Mouse (Mus musculus) T-cell, adult 2 months (primary cell): Measurements from ENCODE around the gene Mob3b.
"Not testable (repeated sequence)": the region's sequence is repeated elsewhere in the genome, so short reads cannot be mapped to it uniquely, and the experiment has no call there.

Experiments used
- DNase-seq: peaks from one replicate; pipeline ENCODE4 v3.0.0; 2022; ENCODE audit warnings: low spot score

Gene Mob3b

GRCm38 (mm10) chr4:34966336-34966957, 190.8 kb downstream of the Mob3b start:
- DNase-seq, result no peak

- no peak for DNase-seq
Measured at GRCm38 (mm10) chr4:34964906-34965305, 192.4 kb downstream of the Mob3b start.

DNA sequence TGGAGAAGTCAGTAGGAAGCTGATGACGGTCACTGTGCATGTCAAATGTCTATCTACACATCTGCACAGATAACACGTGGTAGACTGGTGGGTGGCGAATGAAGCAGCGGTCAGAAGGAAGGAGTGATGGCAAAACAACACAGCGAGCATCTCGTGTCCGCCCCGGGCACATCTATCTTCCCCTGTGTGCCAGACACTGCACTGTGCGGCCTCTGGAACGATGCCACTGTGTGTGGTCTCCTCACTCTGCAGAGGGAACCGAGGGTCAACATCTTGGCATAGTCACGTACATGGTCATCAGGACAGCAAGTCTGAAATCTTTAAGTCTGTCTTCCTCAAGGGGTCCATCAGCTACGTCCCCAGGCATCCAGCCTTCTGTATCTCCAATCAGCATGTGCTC, 193.3 kb downstream of the Mob3b start:
- DNase-seq, result no peak

DNA sequence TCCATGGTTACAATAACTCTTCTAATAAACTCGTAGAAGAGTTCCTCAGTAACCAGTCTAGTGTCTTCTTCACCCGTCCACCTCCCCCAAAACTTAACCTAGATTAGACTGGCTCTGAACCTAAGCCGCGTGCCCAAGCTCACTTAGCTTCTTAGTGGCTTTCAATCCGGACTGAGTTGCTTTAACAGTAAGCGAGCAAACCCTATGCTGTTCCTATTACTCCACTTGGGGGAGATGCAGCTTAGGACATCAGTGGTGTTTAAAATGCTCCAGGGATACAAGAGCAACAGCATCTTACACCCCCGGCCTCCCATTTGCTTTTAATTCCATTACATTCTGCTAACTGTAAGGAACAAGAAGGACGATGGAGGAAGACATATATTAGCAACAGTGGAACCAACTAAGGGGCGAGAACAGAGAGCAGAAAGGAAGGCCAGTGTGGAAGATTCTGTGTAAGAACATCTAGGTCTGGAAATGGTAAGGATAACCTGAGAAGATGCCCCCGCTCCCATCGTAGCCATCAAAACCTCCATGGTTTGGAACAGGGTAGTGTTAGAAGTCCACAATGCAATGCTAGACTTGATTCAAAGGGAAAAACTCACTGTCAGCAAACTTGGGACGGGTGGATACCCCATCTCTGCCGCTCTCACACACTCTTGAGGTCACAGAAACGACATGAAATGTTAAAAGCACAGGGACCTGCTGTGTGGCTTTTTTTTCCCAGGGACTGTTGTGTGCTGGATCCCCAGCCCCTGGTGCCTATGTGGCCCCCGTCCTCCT, 196.3 kb downstream of the Mob3b start:
- no peak for DNase-seq

DNA sequence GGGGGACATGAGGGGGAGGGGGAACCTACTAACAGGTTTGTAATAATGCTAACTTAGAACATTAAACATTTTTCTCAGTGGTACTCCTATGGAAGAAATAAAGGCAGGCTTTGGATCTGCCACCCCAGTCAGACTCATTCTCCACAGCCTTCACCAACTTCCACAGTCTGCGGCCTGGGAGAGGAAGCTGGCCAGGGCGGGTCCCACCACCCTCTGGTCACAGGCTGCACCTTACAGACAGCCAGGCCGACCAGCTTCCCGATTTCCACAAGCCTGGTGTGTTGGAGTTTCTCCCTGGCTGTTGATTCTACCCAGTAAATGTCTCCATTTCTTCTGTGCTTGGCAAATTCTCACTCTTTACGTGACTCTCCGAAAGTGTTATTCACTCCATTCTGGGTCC, 197.8 kb downstream of the Mob3b start:
- no peak for DNase-seq

DNA sequence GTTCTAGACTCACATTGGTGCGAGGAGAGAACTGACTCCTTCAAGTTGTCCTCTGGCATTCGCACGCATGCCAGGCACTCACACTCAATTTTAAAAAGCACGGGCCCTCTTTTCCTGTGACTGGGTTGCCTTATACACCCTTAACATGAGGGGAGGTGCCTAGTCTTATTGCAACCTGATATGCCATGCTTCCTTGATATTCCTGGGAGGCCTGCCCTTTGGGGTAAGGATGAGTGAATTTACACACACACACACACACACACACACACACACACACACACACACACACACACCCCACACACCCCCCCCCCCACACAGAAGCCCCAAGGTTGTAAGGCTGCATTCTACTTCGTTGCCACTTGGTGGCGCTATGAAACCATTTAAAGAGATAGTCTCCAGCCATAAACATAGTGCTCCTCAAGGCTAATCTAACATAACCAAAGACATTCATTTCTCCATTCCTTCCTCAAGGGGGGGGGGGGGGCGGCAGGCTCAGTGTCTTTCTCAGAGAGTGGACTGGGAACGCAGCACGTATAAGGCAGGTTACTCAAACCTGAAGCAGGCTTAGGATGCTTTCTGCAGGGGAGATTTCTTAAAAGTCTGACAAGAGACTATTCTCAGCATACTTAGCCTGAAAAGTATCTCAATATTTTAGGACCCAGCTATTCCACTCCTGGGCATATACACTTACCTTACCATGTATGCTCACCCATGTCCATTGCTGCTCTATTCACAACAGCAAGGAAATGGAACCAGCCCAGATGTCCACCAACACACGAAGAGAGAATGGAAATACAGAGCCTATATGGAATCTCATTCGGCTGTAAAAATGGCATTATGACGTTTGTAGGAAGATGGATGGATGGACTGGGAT, 198.9 kb downstream of the Mob3b start:
- DNase-seq, result peak; percentile 55

- no peak for DNase-seq
Measured at GRCm38 (mm10) chr4:34953716-34954115, 203.6 kb downstream of the Mob3b start.

GRCm38 (mm10) chr4:34947181-34947580, 210.1 kb downstream of the Mob3b start:
- no peak for DNase-seq

DNA sequence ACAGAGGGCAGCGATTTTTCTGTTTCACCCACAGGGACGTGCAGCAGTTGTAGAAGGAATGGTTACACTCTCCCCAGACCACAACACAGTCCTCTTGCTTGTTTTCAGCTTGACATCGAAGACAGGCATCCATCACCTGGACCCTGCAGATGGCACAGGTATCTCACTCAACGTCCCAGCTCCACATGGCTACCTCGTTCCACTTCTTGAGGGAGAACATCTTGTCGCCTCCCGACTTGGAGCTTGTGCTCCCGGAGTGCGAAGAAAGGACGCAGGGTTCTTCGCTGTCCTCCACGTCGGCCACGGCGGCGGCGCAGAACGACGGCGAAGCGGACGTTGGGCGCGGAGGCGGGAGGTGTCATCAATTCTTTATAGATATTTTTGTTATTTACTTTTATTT, 216.2 kb downstream of the Mob3b start:
- no peak for DNase-seq

DNA sequence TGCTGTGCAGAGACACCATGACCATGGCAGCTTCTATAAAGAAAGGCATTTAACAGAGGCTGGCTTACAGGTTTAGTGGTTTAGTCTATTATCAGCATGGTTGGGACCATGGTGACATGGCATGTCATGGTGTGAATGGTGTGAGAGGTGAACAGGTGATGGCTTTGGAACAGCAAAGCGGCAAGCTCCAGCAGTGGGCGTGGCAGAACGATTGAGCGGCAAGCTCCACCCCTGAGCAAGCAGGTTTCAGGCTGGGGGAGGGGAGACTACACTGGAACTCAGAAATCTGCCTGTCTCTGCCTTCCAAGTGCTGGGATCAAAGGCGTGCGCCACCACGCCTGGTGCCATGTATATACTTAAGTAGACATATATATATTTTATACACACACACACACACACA, 228.9 kb downstream of the Mob3b start:
- DNase-seq, result not testable (repeated sequence)

- DNase-seq, result peak; percentile 30
Measured at GRCm38 (mm10) chr4:34922177-34922870, 235.0 kb downstream of the Mob3b start.

DNA sequence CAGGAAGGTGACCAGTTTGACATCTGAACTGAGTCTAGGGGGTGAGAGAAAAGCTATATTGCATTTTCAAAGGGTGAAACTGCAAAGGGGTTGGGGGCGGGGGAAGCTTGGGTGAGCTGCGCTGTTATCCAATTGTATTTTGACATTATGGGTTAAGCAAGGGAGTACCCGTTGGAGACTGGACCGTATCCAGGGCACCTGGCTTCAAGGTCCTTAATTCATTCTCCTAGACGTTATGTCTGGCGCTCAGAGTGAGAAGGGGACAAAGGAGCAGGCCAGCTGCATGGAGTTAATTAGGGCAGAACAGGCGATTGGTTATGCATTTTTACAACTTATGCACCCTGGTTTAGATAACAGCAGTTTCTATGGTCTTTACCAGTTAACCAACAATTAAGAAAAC, 239.9 kb downstream of the Mob3b start:
- no peak for DNase-seq

- no peak for DNase-seq
Measured at GRCm38 (mm10) chr4:34912171-34912570, 245.1 kb downstream of the Mob3b start.

- DNase-seq, result no peak
Measured at GRCm38 (mm10) chr4:34911401-34911800, 245.9 kb downstream of the Mob3b start.

DNA sequence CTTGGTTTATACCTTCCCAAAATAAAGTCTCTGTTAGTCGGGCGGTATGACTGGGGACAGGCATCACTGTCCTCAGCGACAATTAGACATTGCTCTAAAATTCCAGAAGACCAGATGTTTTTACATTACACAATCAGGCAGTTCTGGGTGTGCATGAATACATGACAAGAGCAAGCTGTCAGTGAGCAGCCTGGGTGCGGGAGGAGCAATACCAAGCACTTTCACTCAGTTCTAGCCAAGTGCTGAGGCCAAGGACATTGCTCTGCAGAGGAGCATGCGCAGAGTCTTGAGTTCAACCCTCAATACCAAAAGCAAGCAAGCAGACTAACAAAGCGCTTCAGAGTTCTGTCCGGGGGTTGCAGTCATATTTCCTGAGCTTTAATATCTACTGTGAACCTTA, 249.2 kb downstream of the Mob3b start:
- no peak for DNase-seq

DNA sequence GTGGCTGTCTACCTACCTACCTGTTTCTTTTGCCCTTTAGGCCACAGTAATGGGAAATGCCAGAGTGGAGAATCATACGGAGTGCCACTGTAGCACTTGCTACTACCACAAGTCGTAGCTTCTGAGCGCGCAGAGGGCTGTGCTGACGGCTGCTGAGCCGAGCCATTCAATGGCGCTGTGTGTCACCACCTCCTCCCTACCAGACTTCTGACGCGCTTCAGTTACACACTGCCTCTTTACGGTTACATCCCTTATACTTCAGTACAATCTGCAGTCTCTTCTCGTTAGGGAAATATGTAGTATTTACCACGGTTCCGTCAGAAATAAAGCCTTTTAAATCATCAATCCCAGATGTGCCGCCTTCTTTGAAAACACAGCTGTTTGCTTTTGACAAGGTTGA, 250.3 kb downstream of the Mob3b start:
- DNase-seq, result no peak

- no peak for DNase-seq
Measured at GRCm38 (mm10) chr4:34906151-34906550, 251.1 kb downstream of the Mob3b start.

DNA sequence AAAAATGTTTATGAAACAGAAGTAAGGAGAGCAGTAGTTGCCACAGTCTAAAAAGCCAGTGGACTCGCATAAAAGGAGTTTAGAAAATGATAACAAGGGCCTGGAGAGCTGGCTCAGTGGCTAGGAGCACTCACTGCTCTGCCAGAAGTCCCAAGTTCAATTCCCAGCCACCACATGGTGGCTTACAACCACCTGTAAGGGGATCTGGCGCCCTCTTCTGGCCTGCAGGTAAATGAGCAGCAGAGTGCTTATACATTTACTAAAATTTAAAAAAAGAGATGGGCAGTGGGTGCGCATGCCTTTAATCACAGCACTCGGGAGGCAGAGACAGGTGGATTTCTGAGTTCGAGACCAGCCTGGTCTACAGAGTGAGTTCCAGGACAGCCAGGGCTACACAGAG, 251.9 kb downstream of the Mob3b start:
- peak; percentile 39 for DNase-seq

DNA sequence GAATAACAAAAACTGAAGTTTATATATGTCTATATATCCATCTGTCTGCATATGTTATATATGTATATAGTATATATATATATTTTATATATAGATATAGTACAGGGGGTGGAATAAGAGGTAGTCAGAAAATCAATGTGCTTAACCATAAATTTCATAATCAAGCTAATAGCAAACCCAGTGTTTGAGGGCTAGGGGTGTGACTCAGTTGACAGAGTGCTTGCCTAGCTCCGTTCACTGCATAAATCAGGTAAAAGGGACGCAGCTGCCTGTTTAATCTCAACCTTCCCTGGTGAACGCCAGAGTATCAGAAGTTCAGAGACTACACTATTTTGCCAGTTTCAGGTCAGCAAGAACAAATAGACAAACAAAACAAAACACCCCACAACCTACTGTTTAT, 255.7 kb downstream of the Mob3b start:
- DNase-seq, result not testable (repeated sequence)

DNA sequence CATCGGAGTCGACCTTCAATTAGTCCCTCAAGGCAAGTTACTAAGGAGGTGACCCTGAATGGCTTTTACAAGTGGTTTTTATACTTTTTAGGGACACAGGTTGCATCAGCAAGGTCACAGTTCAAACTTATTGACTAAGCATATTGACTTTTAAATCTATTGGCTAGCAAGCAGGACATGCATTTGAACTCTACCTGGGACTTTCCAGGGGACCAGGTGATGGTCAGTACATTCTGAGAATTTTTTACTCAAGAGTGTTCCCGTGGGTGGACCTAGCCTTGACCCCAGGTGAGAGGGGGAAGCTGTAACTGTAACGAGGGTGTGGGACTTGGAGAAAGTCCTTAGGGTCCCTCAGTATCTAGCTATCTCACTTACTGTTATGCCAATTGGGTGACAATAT, 256.1 kb downstream of the Mob3b start:
- DNase-seq, result no peak

DNA sequence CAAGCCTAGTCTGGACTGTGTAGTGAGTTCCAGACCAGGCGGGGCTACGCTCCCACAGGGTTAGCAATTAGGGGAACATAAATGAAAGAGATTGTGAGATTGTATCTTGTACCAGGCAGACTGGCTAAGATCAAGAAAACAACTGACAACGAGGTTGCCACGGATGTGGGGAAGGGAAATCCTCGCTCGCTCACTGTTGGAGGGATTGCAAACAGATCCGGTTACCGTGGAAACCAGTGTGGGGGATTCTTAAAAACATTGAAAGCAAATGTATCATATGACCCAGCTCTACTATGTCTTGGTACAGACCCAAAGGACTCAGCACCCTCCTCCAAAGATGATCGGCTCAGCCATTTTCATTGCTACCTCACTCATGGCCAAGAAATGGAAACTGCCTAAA, 257.1 kb downstream of the Mob3b start:
- peak; percentile 54 for DNase-seq

DNA sequence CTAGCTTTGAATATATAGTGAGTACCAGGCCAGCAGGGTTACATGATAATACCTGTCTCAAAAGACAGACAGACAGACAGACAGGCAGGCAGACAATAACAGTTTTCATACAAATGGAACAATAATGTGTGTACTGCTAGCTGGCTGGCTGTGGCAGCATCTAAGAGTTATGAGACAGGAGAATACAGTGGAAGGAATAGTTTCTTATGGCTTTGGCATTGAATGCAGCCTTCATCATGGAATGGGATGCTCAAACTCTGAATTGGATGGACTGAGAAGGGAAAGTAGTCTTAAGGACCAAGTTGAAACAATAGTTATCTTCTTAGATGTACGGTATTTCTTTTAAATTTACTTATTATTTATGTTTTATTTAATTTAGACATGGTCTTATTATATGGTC, 258.0 kb downstream of the Mob3b start:
- no peak for DNase-seq
